Mouse (Mus musculus) kidney, embryonic 14.5 days (tissue): ENCODE measurements around the gene Slc1a4. TPM values are rescaled to one million over a fixed set of nuclear protein-coding genes. Genes with fewer than 3 reads are reported as not detected.

ENCODE experiments used
- ATAC-seq: fragments of 200-750 bp; cut with Nextera tagmentation; 2 replicates; pipeline ENCODE4 v1.8.0; 2017; ENCODE audit warnings: moderate number of reproducible peaks, mild to moderate bottlenecking, moderate TSS enrichment, moderate library complexity; ENCODE audit not compliant: low FRiP score, low TSS enrichment
- H3K27ac ChIP-seq: fragments of 300-500 bp; sonication (generic); 2 replicates; pipeline ENCODE4 v1.5.1; 2014; ENCODE audit warnings: low read depth, mild to moderate bottlenecking, low read length, moderate library complexity, mixed read lengths
- H3K27me3 ChIP-seq: fragments of 300-500 bp; sonication (generic); 2 replicates; pipeline ENCODE4 v1.6.1; 2014; ENCODE audit warnings: mild to moderate bottlenecking, low read length; ENCODE audit not compliant: control insufficient read depth, insufficient read depth
- H3K36me3 ChIP-seq: fragments of 300-500 bp; sonication (generic); 2 replicates; pipeline ENCODE4 v1.6.1; 2014; ENCODE audit warnings: low read length, mixed read lengths; ENCODE audit not compliant: control insufficient read depth, insufficient read depth
- H3K4me1 ChIP-seq: fragments of 300-500 bp; sonication (generic); 2 replicates; pipeline ENCODE4 v1.6.1; 2014; ENCODE audit warnings: low read length, mixed read lengths; ENCODE audit not compliant: control insufficient read depth, insufficient read depth
- H3K4me2 ChIP-seq: fragments of 300-500 bp; sonication (generic); replicated peaks from 2 replicates; pipeline ENCODE4 v1.6.1; 2014; ENCODE audit warnings: low read depth, mild to moderate bottlenecking, low read length
- H3K4me3 ChIP-seq: fragments of 300-500 bp; sonication (generic); 2 replicates; pipeline ENCODE4 v1.5.1; 2014; ENCODE audit warnings: mild to moderate bottlenecking, low read length
- H3K9ac ChIP-seq: fragments of 300-500 bp; sonication (generic); 2 replicates; pipeline ENCODE4 v1.6.1; 2014; ENCODE audit warnings: low read depth, mild to moderate bottlenecking, low read length, moderate library complexity
- H3K9me3 ChIP-seq: fragments of 300-500 bp; sonication (generic); 2 replicates; pipeline ENCODE4 v1.6.1; 2016; ENCODE audit warnings: low read length; ENCODE audit not compliant: control insufficient read depth
- WGBS: fragments of 180-500 bp; shearing (Covaris S2); extraction: QIAGEN DNeasy Blood & Tissue Kit; methylation state at CpG from one replicate; pipeline ENCODE4 v1.1.7; 2014; 5-methylcytosine and 5-hydroxymethylcytosine counted together
- polyA plus RNA-seq: library from polyadenylated mRNA; unstranded; fragments of >200 nt; fragmentation: Nextera tagmentation; extraction: Ambion mirVana; gene quantifications from 2 replicates; pipeline ENCODE4 v1.2.1, GENCODE M21; 2014

Slc1a4 gene
- polyA plus RNA-seq, 1 experiment from 2014 or later, result 10.9 TPM

- H3K27me3 ChIP-seq, result no peaks in the 10 kb centered on the region
- H3K9ac ChIP-seq, result no peak overlapping the region
- no peak for ATAC-seq
- 67% methylated on average over 5 of the region's 5 CpGs for WGBS
- no peak overlapping the region for H3K27ac ChIP-seq
- peaks cover 6% of the 10 kb centered on the region; the same call in 1 of the 2 replicates for H3K36me3 ChIP-seq
- no peaks in the 10 kb centered on the region for H3K9me3 ChIP-seq
- H3K4me3 ChIP-seq, result no peak overlapping the region
- no peak overlapping the region for H3K4me2 ChIP-seq
- H3K4me1 ChIP-seq, result no peaks in the 10 kb centered on the region
Observed at GRCm38 (mm10) chr11:20309044-20309443, 23.5 kb downstream of the Slc1a4 start.

DNA sequence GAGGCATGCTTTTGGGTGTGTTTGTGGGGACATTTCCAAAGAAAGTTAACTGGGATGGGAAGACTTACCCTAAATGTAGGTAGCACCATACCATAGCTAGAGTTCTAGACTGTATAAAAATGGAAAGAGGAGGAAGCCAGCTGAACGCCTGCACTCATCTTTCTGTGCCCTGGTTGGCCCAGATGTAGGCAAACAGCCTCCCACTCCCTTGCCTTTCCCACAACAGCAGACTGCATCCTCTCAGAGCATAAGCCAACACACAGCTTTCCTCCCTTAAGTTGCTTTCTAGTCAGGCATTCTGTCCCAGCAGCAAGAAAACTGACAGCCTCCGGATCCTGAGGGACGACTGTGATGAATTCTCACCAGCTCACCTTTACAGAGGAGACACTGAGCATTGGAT is 25.1 kb downstream of the Slc1a4 start:
- Histone ChIP-seq H3K27ac (no peak overlapping the region), H3K27me3 (no peaks in the 10 kb centered on the region), H3K9ac (no peak overlapping the region), H3K4me3 (no peak overlapping the region), H3K4me2 (no peak overlapping the region), H3K36me3 (peaks cover 6% of the 10 kb centered on the region; the same call in 1 of the 2 replicates), H3K4me1 (no peaks in the 10 kb centered on the region), H3K9me3 (no peaks in the 10 kb centered on the region)
- WGBS, result 83% methylated on average over 3 of the region's 3 CpGs
- no peak for ATAC-seq

DNA sequence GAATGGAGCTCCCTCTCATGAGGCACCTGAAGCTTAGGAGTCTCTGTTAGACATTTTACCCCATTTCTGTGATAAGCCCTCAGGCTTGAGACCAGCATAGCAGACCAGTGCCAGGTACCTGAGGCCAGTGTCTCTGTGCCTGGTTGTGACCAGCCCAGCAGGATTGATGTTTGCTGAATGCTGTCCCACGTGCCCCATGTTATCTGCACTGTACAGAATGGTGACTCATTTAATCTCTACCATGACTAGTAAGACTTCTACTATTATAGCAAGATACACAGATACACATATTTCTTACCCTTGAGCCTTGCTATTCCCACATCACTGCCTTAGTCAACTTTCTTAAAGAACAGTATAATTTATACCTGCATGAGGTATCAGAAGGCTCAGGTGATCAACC is 26.9 kb downstream of the Slc1a4 start:
- H3K4me1 ChIP-seq, result no peaks in the 10 kb centered on the region
- no peak overlapping the region for H3K9ac ChIP-seq
- H3K9me3 ChIP-seq, result no peaks in the 10 kb centered on the region
- no peak for ATAC-seq
- H3K4me2 ChIP-seq, result no peak overlapping the region
- 59% methylated on average over 1 of the region's 1 CpGs for WGBS
- H3K4me3 ChIP-seq, result no peak overlapping the region
- H3K36me3 ChIP-seq, result peaks cover 6% of the 10 kb centered on the region; the same call in 1 of the 2 replicates
- H3K27me3 ChIP-seq, result no peaks in the 10 kb centered on the region
- no peak overlapping the region for H3K27ac ChIP-seq

- no peak overlapping the region for H3K27ac ChIP-seq
- H3K27me3 ChIP-seq, result no peaks in the 10 kb centered on the region
- H3K36me3 ChIP-seq, result peaks cover 6% of the 10 kb centered on the region; the same call in 1 of the 2 replicates
- no peak overlapping the region for H3K4me2 ChIP-seq
- H3K4me3 ChIP-seq, result no peak overlapping the region
- no peaks in the 10 kb centered on the region for H3K4me1 ChIP-seq
- ATAC-seq, result no peak
- H3K9ac ChIP-seq, result no peak overlapping the region
- 75% methylated on average over 6 of the region's 6 CpGs for WGBS
- no peaks in the 10 kb centered on the region for H3K9me3 ChIP-seq
Observed at GRCm38 (mm10) chr11:20304341-20304740, 28.2 kb downstream of the Slc1a4 start.

- 87% methylated on average over 4 of the region's 4 CpGs for WGBS
- Histone ChIP-seq H3K9me3 (no peaks in the 10 kb centered on the region), H3K4me2 (no peak overlapping the region), H3K4me3 (no peak overlapping the region), H3K9ac (no peak overlapping the region), H3K36me3 (no peaks in the 10 kb centered on the region; the same call in 1 of the 2 replicates), H3K4me1 (no peaks in the 10 kb centered on the region), H3K27ac (no peak overlapping the region), H3K27me3 (no peaks in the 10 kb centered on the region)
- no peak for ATAC-seq
Observed at GRCm38 (mm10) chr11:20301332-20301731, 31.2 kb downstream of the Slc1a4 start.

- no peaks in the 10 kb centered on the region; the same call in 1 of the 2 replicates for H3K36me3 ChIP-seq
- H3K27ac ChIP-seq, result no peak overlapping the region
- no peaks in the 10 kb centered on the region for H3K9me3 ChIP-seq
- WGBS, result 69% methylated on average over 6 of the region's 6 CpGs
- H3K4me2 ChIP-seq, result no peak overlapping the region
- ATAC-seq, result no peak
- no peaks in the 10 kb centered on the region for H3K27me3 ChIP-seq
- no peak overlapping the region for H3K9ac ChIP-seq
- H3K4me3 ChIP-seq, result no peak overlapping the region
- no peaks in the 10 kb centered on the region for H3K4me1 ChIP-seq
Observed at GRCm38 (mm10) chr11:20300850-20301249, 31.7 kb downstream of the Slc1a4 start.

- no peaks in the 10 kb centered on the region for H3K4me1 ChIP-seq
- no peaks in the 10 kb centered on the region for H3K36me3 ChIP-seq
- no peaks in the 10 kb centered on the region for H3K9me3 ChIP-seq
- ATAC-seq, result no peak
- H3K9ac ChIP-seq, result no peak overlapping the region
- no peaks in the 10 kb centered on the region for H3K27me3 ChIP-seq
- WGBS, result 76% methylated on average over 6 of the region's 6 CpGs
- no peak overlapping the region for H3K4me3 ChIP-seq
- no peak overlapping the region for H3K4me2 ChIP-seq
- H3K27ac ChIP-seq, result no peak overlapping the region
Observed at GRCm38 (mm10) chr11:20299900-20300299, 32.6 kb downstream of the Slc1a4 start.

DNA sequence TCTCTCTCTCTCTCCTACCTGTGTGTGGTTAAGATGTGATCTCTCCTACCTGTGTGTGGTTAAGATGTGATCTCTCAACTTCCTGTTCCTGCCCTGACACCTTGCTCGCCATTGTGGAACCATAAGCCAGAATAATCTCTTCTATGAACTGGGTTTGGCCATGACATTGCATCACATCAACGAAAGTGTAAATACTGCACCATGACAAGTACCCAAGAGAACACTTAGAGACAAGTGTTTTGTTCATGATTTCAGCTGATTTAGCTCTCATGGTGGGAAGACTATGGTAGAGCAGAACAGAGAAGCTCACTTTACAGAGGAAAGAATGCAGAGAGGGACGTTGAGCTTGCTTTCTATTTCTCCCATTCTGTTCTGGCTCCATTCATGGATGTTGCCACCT is 48.0 kb downstream of the Slc1a4 start:
- H3K9ac ChIP-seq, result no peak overlapping the region
- H3K4me3 ChIP-seq, result no peak overlapping the region
- H3K27ac ChIP-seq, result no peak overlapping the region
- WGBS, result 91% methylated on average over 3 of the region's 3 CpGs
- H3K4me2 ChIP-seq, result no peak overlapping the region
- no peak for ATAC-seq
- H3K36me3 ChIP-seq, result no peaks in the 10 kb centered on the region
- H3K9me3 ChIP-seq, result no peaks in the 10 kb centered on the region
- H3K27me3 ChIP-seq, result no peaks in the 10 kb centered on the region
- no peaks in the 10 kb centered on the region for H3K4me1 ChIP-seq

GRCm38 (mm10) chr11:20282601-20283219 is 49.8 kb downstream of the Slc1a4 start:
- ATAC-seq, result no peak
- Histone ChIP-seq H3K36me3 (no peaks in the 10 kb centered on the region), H3K4me1 (no peaks in the 10 kb centered on the region), H3K27me3 (no peaks in the 10 kb centered on the region), H3K9me3 (no peaks in the 10 kb centered on the region), H3K27ac (no peak overlapping the region), H3K4me2 (no peak overlapping the region), H3K9ac (no peak overlapping the region), H3K4me3 (no peak overlapping the region)
- WGBS, result 79% methylated on average over 2 of the region's 2 CpGs
